Mouse (Mus musculus) neural tube, embryonic 14.5 days (tissue): ENCODE data around the gene Ppfibp2. TPM values are rescaled to one million over a fixed set of nuclear protein-coding genes. Genes with fewer than 3 reads are reported as not detected.

Source experiments
- ATAC-seq: fragments of 200-750 bp; cut with Nextera tagmentation; 2 replicates; pipeline ENCODE4 v1.8.0; 2017; ENCODE audit warnings: low read depth, mild to moderate bottlenecking, moderate TSS enrichment, moderate library complexity
- H3K27ac ChIP-seq: fragments of 300-500 bp; sonication (generic); 2 replicates; pipeline ENCODE4 v1.5.1; 2014; ENCODE audit warnings: low read depth, mild to moderate bottlenecking, control low read depth, low read length, moderate library complexity, mixed read lengths
- H3K27me3 ChIP-seq: fragments of 300-500 bp; sonication (generic); 2 replicates; pipeline ENCODE4 v1.6.1; 2014; ENCODE audit warnings: low read length; ENCODE audit not compliant: control insufficient read depth, insufficient read depth
- H3K36me3 ChIP-seq: fragments of 300-500 bp; sonication (generic); 2 replicates; pipeline ENCODE4 v1.6.1; 2014; ENCODE audit warnings: low read length, mixed read lengths; ENCODE audit not compliant: control insufficient read depth, insufficient read depth
- H3K4me1 ChIP-seq: fragments of 300-500 bp; sonication (generic); 2 replicates; pipeline ENCODE4 v1.6.1; 2014; ENCODE audit warnings: low read length; ENCODE audit not compliant: control insufficient read depth, insufficient read depth
- H3K4me2 ChIP-seq: fragments of 300-500 bp; sonication (generic); 2 replicates; pipeline ENCODE4 v1.6.1; 2014; ENCODE audit warnings: mild to moderate bottlenecking, low read depth, low read length, control low read depth
- H3K4me3 ChIP-seq: fragments of 300-500 bp; sonication (generic); 2 replicates; pipeline ENCODE4 v1.5.1; 2014; ENCODE audit warnings: low read depth, low read length, control low read depth, mixed read lengths
- H3K9ac ChIP-seq: fragments of 300-500 bp; sonication (generic); replicated peaks from 2 replicates; pipeline ENCODE4 v1.6.1; 2014; ENCODE audit warnings: low read depth, mild to moderate bottlenecking, control low read depth, low read length, mixed read lengths
- H3K9me3 ChIP-seq: fragments of 300-500 bp; sonication (generic); 2 replicates; pipeline ENCODE4 v1.6.1; 2016; ENCODE audit warnings: low read length; ENCODE audit not compliant: control insufficient read depth
- WGBS: fragments of 180-500 bp; shearing (Covaris S2); extraction: QIAGEN DNeasy Blood & Tissue Kit; methylation state at CpG from one replicate; pipeline ENCODE4 v1.1.7; 2014; 5-methylcytosine and 5-hydroxymethylcytosine counted together
- polyA plus RNA-seq: library from polyadenylated mRNA; unstranded; fragments of >200 nt; fragmentation: Nextera tagmentation; extraction: Ambion mirVana; gene quantifications from 2 replicates; pipeline ENCODE4 v1.2.1, GENCODE M21; 2014

The Ppfibp2 gene
- polyA plus RNA-seq, 1 experiment from 2014 or later, result 2.0 TPM

- no peak for ATAC-seq
- 82% methylated on average over 4 of the region's 4 CpGs for WGBS
- no peak overlapping the region for H3K27ac ChIP-seq
- H3K27me3 ChIP-seq, result no peaks in the 10 kb centered on the region
- no peaks in the 10 kb centered on the region for H3K9me3 ChIP-seq
- H3K4me2 ChIP-seq, result peak overlapping the region; percentile 2; the same call in 1 of the 2 replicates
- H3K4me3 ChIP-seq, result no peak overlapping the region
- H3K36me3 ChIP-seq, result no peaks in the 10 kb centered on the region
- no peaks in the 10 kb centered on the region for H3K4me1 ChIP-seq
- no peak overlapping the region for H3K9ac ChIP-seq
These were observed 26.0 kb upstream of the Ppfibp2 start for GRCm38 (mm10) chr7:107568971-107569370.

DNA sequence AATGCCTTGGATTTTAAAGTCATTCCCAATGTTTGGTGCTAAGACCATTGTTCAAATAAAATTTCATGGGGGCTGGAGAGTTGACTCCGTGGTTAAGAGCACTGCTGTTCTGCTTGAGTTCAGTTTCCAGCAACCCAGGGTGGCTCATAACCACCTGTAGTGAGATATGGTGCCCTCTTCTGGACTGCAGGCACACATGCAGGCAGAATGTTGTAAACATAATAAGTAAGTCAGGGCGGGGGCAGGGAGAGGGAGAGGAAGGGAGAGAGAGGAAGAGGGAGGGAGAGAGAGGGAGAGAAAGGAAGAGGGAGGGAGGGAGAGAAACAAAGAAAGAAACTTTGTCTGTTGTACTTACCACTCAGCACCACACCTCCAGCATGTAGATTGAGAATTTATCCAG, 21.2 kb upstream of the Ppfibp2 start:
- H3K27ac ChIP-seq, result no peak overlapping the region
- no peaks in the 10 kb centered on the region for H3K9me3 ChIP-seq
- H3K36me3 ChIP-seq, result no peaks in the 10 kb centered on the region
- no peaks in the 10 kb centered on the region for H3K27me3 ChIP-seq
- H3K9ac ChIP-seq, result no peak overlapping the region
- WGBS, result 69% methylated on average over 2 of the region's 2 CpGs
- no peak overlapping the region for H3K4me3 ChIP-seq
- no peak overlapping the region for H3K4me2 ChIP-seq
- H3K4me1 ChIP-seq, result no peaks in the 10 kb centered on the region
- ATAC-seq, result no peak

GRCm38 (mm10) chr7:107574276-107574675, 20.7 kb upstream of the Ppfibp2 start:
- Histone ChIP-seq H3K4me3 (no peak overlapping the region), H3K9me3 (no peaks in the 10 kb centered on the region), H3K4me2 (no peak overlapping the region), H3K36me3 (no peaks in the 10 kb centered on the region), H3K9ac (no peak overlapping the region), H3K27me3 (no peaks in the 10 kb centered on the region), H3K27ac (no peak overlapping the region), H3K4me1 (no peaks in the 10 kb centered on the region)
- 77% methylated on average over 3 of the region's 3 CpGs for WGBS
- ATAC-seq, result no peak

DNA sequence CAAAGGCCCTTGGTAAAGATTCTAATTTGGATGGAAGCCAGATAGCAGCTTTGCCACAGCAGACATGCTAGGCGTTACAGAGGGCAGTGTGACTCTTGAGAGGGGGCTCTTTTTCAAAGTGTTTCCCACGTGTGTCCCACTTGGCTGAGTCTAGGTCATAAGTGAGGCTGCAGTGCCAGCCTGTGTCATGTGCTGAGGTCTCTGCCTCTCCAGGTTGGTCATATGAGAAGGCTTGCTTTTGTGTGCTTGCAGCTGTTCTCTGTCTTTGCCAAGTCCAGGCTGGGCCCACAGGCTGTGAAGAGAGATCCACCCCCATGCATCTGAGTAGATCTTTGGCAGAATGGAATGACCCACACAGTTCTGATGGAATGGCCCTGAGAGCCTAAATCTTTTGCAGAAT, 2.4 kb upstream of the Ppfibp2 start:
- ATAC-seq, result no peak
- 46% methylated on average over 2 of the region's 2 CpGs for WGBS
- Histone ChIP-seq H3K9me3 (no peaks in the 10 kb centered on the region), H3K27ac (no peak overlapping the region), H3K36me3 (no peaks in the 10 kb centered on the region), H3K4me1 (no peaks in the 10 kb centered on the region; the same call in 1 of the 2 replicates), H3K4me3 (no peak overlapping the region), H3K9ac (no peak overlapping the region), H3K4me2 (no peak overlapping the region), H3K27me3 (no peaks in the 10 kb centered on the region)

- Histone ChIP-seq H3K36me3 (no peaks in the 10 kb centered on the region), H3K27ac (no peak overlapping the region), H3K4me1 (no peaks in the 10 kb centered on the region; the same call in 1 of the 2 replicates), H3K4me2 (peak overlapping the region; percentile 93; the same call in 1 of the 2 replicates), H3K9ac (no peak overlapping the region; the same call in 1 of the 2 replicates), H3K27me3 (no peaks in the 10 kb centered on the region), H3K9me3 (no peaks in the 10 kb centered on the region), H3K4me3 (no peak overlapping the region)
- no peak for ATAC-seq
- WGBS, result 27% methylated on average over 7 of the region's 7 CpGs
These were observed 1.1 kb upstream of the Ppfibp2 start for GRCm38 (mm10) chr7:107593904-107594303.

- peak overlapping the region; percentile 54 for H3K4me3 ChIP-seq
- peak overlapping the region; percentile 43; the same call in 1 of the 2 replicates for H3K9ac ChIP-seq
- no peaks in the 10 kb centered on the region for H3K27me3 ChIP-seq
- H3K4me2 ChIP-seq, result peak overlapping the region; percentile 93
- no peaks in the 10 kb centered on the region for H3K36me3 ChIP-seq
- WGBS, result 2% methylated on average over 16 of the region's 16 CpGs
- peak; percentile 79 for ATAC-seq
- H3K27ac ChIP-seq, result no peak overlapping the region
- no peaks in the 10 kb centered on the region; the same call in 1 of the 2 replicates for H3K4me1 ChIP-seq
- H3K9me3 ChIP-seq, result no peaks in the 10 kb centered on the region
These were observed 616 bp upstream of the Ppfibp2 start for GRCm38 (mm10) chr7:107594325-107594856.

DNA sequence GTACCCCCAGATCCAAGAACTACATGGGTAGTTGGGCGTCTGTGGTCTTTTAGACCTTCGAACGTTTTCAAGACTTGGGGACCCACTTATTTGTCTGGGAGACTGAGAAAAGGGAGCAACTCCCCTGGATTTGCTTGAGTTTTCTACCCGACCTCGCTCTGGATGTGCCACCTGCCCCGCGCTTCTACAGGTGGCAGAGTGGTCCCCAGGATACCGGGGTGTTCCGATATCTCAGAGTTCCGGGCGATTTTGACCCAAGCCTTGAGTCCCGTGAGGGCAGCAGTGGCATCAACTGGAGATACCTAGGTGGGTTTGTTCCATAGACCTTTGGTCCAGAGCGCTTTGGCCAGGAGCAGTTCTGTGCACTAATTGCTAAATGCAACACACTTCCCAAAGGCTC, 419 bp downstream of the Ppfibp2 start:
- peak; percentile 0; the same call in 1 of the 2 replicates for ATAC-seq

GRCm38 (mm10) chr7:107596753-107597152, 1.7 kb downstream of the Ppfibp2 start:
- Histone ChIP-seq H3K9me3 (no peaks in the 10 kb centered on the region), H3K9ac (no peak overlapping the region), H3K27me3 (no peaks in the 10 kb centered on the region), H3K4me2 (no peak overlapping the region), H3K27ac (no peak overlapping the region), H3K4me3 (no peak overlapping the region), H3K4me1 (no peaks in the 10 kb centered on the region; the same call in 1 of the 2 replicates), H3K36me3 (no peaks in the 10 kb centered on the region)
- ATAC-seq, result no peak

More for the DNA sequence above, 419 bp downstream of the Ppfibp2 start:
- 0 out of 2 replicates have a peak overlapping the region, but pooled peaks have one; percentile 43 for H3K9ac ChIP-seq
- no peaks in the 10 kb centered on the region for H3K9me3 ChIP-seq
- H3K27ac ChIP-seq, result no peak overlapping the region
- peak overlapping the region; percentile 54 for H3K4me3 ChIP-seq
- H3K27me3 ChIP-seq, result no peaks in the 10 kb centered on the region
- no peaks in the 10 kb centered on the region; the same call in 1 of the 2 replicates for H3K4me1 ChIP-seq
- H3K36me3 ChIP-seq, result no peaks in the 10 kb centered on the region
- peak overlapping the region; percentile 93 for H3K4me2 ChIP-seq
- WGBS, result 18% methylated on average over 13 of the region's 13 CpGs

GRCm38 (mm10) chr7:107597956-107598355, 2.9 kb downstream of the Ppfibp2 start:
- Histone ChIP-seq H3K4me3 (no peak overlapping the region), H3K27ac (no peak overlapping the region), H3K4me1 (no peaks in the 10 kb centered on the region; the same call in 1 of the 2 replicates), H3K4me2 (no peak overlapping the region), H3K9ac (no peak overlapping the region), H3K36me3 (no peaks in the 10 kb centered on the region), H3K9me3 (no peaks in the 10 kb centered on the region), H3K27me3 (no peaks in the 10 kb centered on the region)
- 91% methylated on average over 3 of the region's 3 CpGs for WGBS
- ATAC-seq, result no peak
